ENCODE assay signal across 9 mouse cellular contexts in genomic region chr12:71905640-71906320, GRCm38 (mm10).
DNase-seq lines count a peak whose midpoint lies in the region; ATAC-seq lines count a peak whose summit lies in the region.
"Had no signal": no experiment of that assay in that cellular context is flagged by ENCODE, and none has a peak within 500 bp of the region (broad histone marks: within the 10 kb centered on the region; RNA-seq: fewer than 3 reads in every experiment).

No protein-coding gene starts in this region.

- H3K4me3 ChIP-seq in liver, embryonic 15.5 days (replicated peaks) = no peak overlapping the region
- no peak overlapping the region for H3K4me3 ChIP-seq in liver, embryonic 11.5 days (ENCODE audit: low read depth, low read length)
- H3K4me3 ChIP-seq in forebrain, embryonic 15.5 days = no peak overlapping the region

- peaks cover 27% of the 10 kb centered on the region for H3K36me3 ChIP-seq in liver, embryonic 15.5 days (replicated peaks)
- H3K36me3 ChIP-seq in liver, embryonic 11.5 days (ENCODE audit: control insufficient read depth, insufficient read depth, low read length) = peaks cover 3% of the 10 kb centered on the region
- peaks cover 16% of the 10 kb centered on the region; the same call in 1 of the 2 replicates for H3K36me3 ChIP-seq in forebrain, embryonic 15.5 days

- ATAC-seq in liver, embryonic 15.5 days (ENCODE audit: insufficient read depth) = no peak
- no peak for ATAC-seq in liver, embryonic 11.5 days (replicated peaks; ENCODE audit: low FRiP score)
- no peak for ATAC-seq in forebrain, embryonic 15.5 days (replicated peaks)
- ATAC-seq: CD4-positive, CD25-positive, alpha-beta regulatory T cell, adult 4 months had no signal

- peaks cover 48% of the 10 kb centered on the region for H3K4me1 ChIP-seq in liver, embryonic 15.5 days (replicated peaks)
- H3K4me1 ChIP-seq in liver, embryonic 11.5 days (replicated peaks; ENCODE audit: control insufficient read depth, insufficient read depth, low read length) = peaks cover 11% of the 10 kb centered on the region
- peaks cover 32% of the 10 kb centered on the region for H3K4me1 ChIP-seq in forebrain, embryonic 15.5 days

- no peaks in the 10 kb centered on the region for H3K27me3 ChIP-seq in liver, embryonic 15.5 days
- H3K27me3 ChIP-seq in liver, embryonic 11.5 days (replicated peaks; ENCODE audit: control insufficient read depth, insufficient read depth, low read length) = no peaks in the 10 kb centered on the region
- no peaks in the 10 kb centered on the region for H3K27me3 ChIP-seq in forebrain, embryonic 15.5 days

- 0 out of 2 replicates have a peak overlapping the region, but pooled peaks have one; percentile 5 for H3K27ac ChIP-seq in liver, embryonic 15.5 days (replicated peaks)
- no peak overlapping the region for H3K27ac ChIP-seq in liver, embryonic 11.5 days (ENCODE audit: low read depth, low read length)
- H3K27ac ChIP-seq in forebrain, embryonic 15.5 days (replicated peaks) = peak overlapping the region; percentile 49

- intact Hi-C loops in heart, postnatal 25 days (cut with DNase I) = no loop called here
- intact Hi-C loops in left cerebral cortex, postnatal 10 days (cut with DNase I) = no loop called here

- 78% methylated on average over 13 of the region's 13 CpGs for WGBS in liver, embryonic 15.5 days (ENCODE audit: insufficient replicate concordance)
- WGBS in liver, embryonic 11.5 days = 88% methylated on average over 13 of the region's 13 CpGs
- WGBS in forebrain, embryonic 15.5 days = 88% methylated on average over 13 of the region's 13 CpGs

- DNase-seq in heart, adult 11 months = peak; percentile 95
- DNase-seq in heart, postnatal 25 days (ENCODE audit: low spot score) = no peak
- no peak for DNase-seq in liver, embryonic 11.5 days (ENCODE audit: low spot score)
- peak; percentile 42 for DNase-seq in lung, postnatal 36 days
- no peak for DNase-seq in cerebellum, postnatal 36 days
- no peak for DNase-seq in left cerebral cortex, postnatal 10 days (ENCODE audit: extremely low spot score in 1 of 2, low spot score in 2 of 2)

- no peak overlapping the region for H3K9ac ChIP-seq in liver, embryonic 15.5 days
- no peak overlapping the region for H3K9ac ChIP-seq in liver, embryonic 11.5 days (ENCODE audit: low read depth, low read length)
- no peak overlapping the region for H3K9ac ChIP-seq in forebrain, embryonic 15.5 days (replicated peaks)

- H3K9me3 ChIP-seq in liver, embryonic 15.5 days (replicated peaks) = no peaks in the 10 kb centered on the region
- no peaks in the 10 kb centered on the region for H3K9me3 ChIP-seq in liver, embryonic 11.5 days (ENCODE audit: control insufficient read depth, low read length)
- H3K9me3 ChIP-seq in forebrain, embryonic 15.5 days = no peaks in the 10 kb centered on the region

- no peak overlapping the region for H3K4me2 ChIP-seq in liver, embryonic 15.5 days
- H3K4me2 ChIP-seq in liver, embryonic 11.5 days = no peak overlapping the region
- no peak overlapping the region for H3K4me2 ChIP-seq in forebrain, embryonic 15.5 days (replicated peaks)

Comparison
In these comparisons a context has a peak if more than half of its experiments do, and no peak if none do; other contexts are left out.
1. DNase-seq: peak in heart, adult 11 months (single experiment) and lung, postnatal 36 days (single experiment); none in heart, postnatal 25 days (single experiment), liver, embryonic 11.5 days (single experiment), cerebellum, postnatal 36 days (0 of 2) and left cerebral cortex, postnatal 10 days (0 of 2).